Mouse (Mus musculus): ENCODE measurements around the gene Nmrk2. TPM values are rescaled to one million over a fixed set of nuclear protein-coding genes. Genes with fewer than 3 reads are reported as not detected.
"Not testable (repeated sequence)": the region's sequence is repeated elsewhere in the genome, so short reads cannot be mapped to it uniquely, and the experiment has no call there.

The Nmrk2 gene
- total RNA-seq, 4 experiments from 2014 or later = 5.8 to 18.8 (median 8.2) TPM

DNA sequence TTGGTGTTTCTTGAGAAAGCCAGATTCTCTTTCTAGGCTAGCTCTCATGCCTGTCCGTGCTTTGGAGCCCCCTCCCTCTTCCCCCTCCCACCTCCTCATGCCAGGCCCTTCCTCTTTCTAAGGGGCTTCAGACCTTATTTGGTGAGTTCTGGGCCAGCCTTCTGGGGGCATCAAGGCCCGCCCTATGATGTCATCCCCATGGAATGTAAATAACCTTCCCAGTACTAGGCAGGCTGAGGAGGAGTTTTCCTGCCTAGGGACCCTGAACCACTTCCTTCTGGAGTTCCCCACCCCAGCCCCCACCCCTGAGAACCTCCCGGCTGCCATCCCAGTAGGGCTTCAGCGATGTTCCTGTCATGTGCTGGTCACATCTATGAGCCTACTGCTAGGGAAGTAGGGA is 17.1 kb downstream of the Nmrk2 start:
- no peak for DNase-seq (ENCODE audit: low spot score)

GRCm38 (mm10) chr10:81183805-81184204 is 18.0 kb downstream of the Nmrk2 start, which contains the start of gene 4930442H23Rik:
4930442H23Rik (minus strand) TSS chr10:81183849.
- DNase-seq (ENCODE audit: low spot score) = no peak

- DNase-seq (ENCODE audit: low spot score) = peak; percentile 98
These were observed 19.2 kb downstream of the Nmrk2 start, which contains the start of gene Dapk3 for GRCm38 (mm10) chr10:81182336-81183333. Dapk3 (plus strand) TSS chr10:81183005.

DNA sequence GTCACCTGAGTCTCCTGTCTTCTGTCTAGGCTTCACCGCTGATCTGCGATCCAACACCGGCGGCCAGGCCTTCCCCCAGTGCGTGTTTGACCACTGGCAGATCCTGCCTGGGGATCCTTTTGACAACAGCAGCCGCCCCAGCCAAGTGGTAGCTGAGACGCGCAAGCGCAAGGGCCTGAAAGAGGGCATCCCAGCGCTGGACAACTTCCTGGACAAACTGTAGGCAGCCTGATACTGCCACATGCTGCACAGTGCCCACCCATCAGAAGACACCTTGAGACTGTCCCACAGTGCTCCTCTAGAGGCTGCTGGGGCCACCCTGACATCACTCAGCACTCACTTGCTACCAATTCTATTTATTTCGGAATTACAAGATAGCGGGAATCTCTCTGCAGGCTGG is 20.0 kb downstream of the Nmrk2 start:
- DNase-seq (ENCODE audit: low spot score) = not testable (repeated sequence)

DNA sequence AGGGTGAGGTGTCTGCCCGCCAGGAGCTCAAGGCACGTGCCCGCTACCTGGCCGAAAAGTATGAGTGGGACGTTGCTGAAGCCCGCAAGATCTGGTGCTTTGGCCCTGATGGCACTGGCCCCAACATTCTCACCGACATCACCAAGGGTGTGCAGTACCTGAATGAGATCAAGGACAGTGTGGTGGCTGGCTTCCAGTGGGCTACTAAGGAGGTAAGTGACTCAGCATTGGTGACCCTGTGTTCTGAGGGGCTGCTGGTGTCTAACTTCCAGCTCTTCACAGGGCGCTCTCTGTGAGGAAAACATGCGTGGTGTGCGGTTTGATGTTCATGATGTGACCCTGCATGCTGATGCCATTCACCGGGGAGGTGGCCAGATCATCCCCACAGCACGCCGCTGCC is 20.9 kb downstream of the Nmrk2 start:
- DNase-seq (ENCODE audit: low spot score) = no peak

DNA sequence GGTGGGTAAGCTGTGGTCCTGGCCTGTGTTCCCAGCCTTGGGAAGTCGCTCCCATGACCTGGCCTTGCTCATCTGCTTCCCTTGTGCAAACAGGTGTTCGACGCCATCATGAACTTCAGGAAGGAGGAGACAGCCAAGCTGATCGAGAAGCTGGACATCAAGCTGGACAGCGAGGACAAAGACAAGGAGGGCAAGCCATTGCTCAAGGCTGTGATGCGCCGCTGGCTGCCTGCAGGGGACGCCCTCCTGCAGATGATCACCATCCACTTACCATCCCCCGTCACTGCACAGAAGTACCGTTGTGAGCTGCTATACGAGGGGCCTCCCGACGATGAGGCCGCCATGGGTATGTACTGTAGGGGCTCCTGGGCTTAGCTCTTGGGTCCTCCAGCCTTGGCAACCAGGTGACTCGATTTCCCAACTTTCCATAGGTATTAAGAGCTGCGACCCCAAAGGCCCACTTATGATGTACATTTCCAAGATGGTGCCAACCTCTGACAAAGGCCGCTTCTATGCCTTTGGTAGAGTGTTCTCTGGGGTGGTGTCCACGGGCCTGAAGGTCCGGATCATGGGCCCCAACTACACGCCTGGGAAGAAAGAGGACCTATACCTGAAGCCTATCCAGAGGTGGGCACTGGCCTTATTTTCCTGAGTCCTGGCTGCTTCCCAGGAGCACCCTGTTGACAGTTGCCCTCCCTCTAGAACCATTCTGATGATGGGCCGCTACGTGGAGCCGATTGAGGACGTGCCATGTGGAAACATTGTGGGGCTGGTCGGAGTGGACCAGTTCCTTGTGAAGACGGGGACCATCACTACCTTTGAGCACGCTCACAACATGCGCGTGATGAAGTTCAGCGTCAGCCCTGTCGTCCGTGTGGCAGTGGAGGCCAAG is 22.2 kb downstream of the Nmrk2 start:
- DNase-seq (ENCODE audit: low spot score) = no peak

GRCm38 (mm10) chr10:81178927-81179326 is 22.9 kb downstream of the Nmrk2 start:
- no peak for DNase-seq (ENCODE audit: low spot score)

DNA sequence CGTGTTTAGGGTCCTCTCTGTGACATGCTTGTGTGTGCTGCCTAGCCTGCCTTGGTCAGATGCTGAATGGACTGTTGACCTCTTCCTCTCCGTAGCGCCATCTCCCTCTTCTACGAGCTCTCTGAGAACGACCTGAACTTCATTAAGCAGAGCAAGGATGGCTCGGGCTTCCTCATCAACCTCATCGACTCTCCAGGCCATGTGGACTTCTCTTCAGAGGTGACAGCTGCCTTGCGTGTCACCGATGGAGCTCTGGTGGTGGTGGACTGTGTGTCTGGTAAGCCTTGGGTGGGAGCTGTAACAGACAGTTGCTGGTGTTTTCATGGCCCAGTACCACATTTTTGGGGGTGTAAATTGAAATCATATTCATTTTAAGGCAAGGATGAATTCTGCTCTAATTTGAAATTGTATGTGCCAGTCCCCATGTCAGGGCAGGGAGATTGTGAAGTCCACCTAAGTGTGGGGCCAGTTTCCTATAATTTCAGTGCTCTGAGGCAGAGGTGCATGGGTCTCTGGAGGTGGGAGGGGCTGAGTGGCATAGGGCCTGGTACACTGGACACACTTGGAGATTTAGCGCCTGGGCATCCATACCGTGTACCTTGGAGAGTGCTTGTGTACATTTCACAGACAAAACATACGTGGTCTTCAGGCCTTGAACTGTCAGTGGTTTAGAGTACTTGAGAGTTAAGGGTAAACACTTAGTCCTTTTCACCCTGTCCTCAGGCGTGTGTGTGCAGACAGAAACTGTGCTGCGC is 23.7 kb downstream of the Nmrk2 start:
- no peak for DNase-seq (ENCODE audit: low spot score)

DNA sequence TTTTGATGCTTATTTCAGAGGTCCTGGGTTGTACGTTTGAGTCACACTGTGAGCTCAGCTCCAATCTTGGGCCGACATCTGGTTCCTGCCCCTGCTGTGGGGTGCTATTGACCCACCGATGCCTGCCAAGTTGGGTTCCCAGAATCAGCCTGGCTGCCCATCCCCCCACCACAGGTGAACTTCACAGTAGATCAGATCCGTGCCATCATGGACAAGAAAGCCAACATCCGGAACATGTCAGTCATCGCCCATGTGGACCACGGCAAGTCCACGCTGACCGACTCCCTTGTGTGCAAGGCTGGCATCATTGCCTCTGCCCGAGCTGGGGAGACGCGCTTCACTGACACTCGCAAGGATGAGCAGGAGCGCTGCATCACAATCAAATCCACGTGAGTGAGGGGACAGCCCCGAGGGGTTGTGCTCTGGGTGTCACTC is 24.3 kb downstream of the Nmrk2 start:
- DNase-seq (ENCODE audit: low spot score) = no peak

GRCm38 (mm10) chr10:81176466-81177271 is 25.2 kb downstream of the Nmrk2 start, which contains the start of gene Eef2:
Eef2 (plus strand) TSS chr10:81176631.
- DNase-seq (ENCODE audit: low spot score) = peak; percentile 97

GRCm38 (mm10) chr10:81175936-81176465 is 25.9 kb downstream of the Nmrk2 start:
- no peak for DNase-seq (ENCODE audit: low spot score)

GRCm38 (mm10) chr10:81175345-81175701 is 26.5 kb downstream of the Nmrk2 start:
- DNase-seq (ENCODE audit: low spot score) = not testable (repeated sequence)

- DNase-seq (ENCODE audit: low spot score) = peak; percentile 91
These were observed 27.1 kb downstream of the Nmrk2 start for GRCm38 (mm10) chr10:81174617-81175344.

- DNase-seq (ENCODE audit: low spot score) = peak; percentile 74
These were observed 28.7 kb downstream of the Nmrk2 start for GRCm38 (mm10) chr10:81173132-81173531.

DNA sequence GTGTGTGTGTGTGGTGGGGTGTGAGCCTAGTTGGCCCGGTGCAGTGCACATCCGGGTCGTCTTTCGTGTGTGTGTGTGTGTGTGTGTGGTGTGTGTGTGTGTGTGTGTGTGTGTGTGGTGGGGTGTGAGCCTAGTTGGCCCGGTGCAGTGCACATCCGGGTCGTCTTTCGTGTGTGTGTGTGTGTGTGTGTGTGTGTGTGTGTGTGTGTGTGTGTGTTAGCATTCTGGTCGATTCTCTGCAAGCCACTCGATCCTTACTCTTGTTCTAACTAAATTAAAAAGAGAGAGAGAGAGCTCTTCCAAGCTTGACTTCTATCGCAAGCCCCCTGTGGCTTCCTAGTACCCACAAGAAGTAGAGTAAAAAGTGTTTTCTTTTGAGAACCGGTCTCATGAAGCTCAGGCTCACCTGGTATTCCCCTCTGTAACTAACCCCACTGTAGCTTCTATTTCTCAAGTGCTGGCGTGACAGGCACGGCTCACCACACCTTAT is 32.4 kb downstream of the Nmrk2 start:
- DNase-seq (ENCODE audit: low spot score) = not testable (repeated sequence)

DNA sequence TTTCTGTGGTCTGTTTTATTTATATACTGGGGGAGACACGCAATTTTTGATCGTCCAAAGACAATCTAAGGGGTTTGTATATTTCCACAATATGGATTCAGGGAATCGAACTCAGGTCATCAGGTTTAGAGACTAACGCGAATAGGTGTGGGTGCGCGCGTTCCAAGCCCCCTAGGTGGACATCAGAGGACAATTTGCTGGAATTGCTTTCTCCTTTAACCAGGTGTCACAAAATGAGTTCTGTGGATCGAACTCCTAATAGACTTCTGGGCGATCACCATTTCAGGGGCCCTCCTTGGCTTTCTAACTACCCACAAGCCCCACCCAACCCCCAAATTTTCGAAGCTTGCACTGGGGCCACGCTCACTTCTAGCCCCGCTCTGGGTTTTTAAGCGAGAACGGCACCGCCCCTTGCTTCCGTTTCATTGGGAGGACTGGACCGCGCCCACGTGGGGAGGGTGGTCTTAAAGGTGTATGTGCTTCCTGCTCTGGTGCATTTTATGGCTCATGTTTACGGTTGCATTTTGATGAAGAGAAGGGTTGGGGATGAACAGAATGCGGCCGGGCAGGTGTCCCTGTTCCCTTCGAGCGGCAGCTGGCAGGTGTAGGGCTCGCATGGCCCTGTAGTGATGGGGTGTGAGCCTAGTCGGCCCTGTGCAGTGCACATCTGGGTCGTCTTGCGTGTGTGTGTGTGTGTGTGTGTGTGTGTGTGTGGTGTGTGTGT is 33.2 kb downstream of the Nmrk2 start:
- peak; percentile 90 for DNase-seq (ENCODE audit: low spot score)

DNA sequence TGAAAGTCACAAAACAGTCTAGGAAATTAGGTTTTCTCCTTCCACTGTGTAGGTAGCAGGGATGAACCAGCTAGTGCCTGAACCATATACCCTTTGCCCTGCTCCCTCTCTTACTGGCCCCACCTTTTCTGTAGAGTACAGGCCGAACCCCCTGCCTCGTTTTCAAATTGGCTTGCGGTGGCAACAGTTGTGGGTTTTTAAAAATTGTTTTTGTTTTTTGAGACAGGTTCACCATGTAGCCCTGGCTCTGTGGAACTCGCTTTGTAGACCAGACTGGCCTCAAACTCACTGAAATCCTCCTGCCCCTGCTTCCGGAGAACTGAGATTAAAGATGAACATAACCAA is 33.8 kb downstream of the Nmrk2 start:
- DNase-seq (ENCODE audit: low spot score) = no peak

DNA sequence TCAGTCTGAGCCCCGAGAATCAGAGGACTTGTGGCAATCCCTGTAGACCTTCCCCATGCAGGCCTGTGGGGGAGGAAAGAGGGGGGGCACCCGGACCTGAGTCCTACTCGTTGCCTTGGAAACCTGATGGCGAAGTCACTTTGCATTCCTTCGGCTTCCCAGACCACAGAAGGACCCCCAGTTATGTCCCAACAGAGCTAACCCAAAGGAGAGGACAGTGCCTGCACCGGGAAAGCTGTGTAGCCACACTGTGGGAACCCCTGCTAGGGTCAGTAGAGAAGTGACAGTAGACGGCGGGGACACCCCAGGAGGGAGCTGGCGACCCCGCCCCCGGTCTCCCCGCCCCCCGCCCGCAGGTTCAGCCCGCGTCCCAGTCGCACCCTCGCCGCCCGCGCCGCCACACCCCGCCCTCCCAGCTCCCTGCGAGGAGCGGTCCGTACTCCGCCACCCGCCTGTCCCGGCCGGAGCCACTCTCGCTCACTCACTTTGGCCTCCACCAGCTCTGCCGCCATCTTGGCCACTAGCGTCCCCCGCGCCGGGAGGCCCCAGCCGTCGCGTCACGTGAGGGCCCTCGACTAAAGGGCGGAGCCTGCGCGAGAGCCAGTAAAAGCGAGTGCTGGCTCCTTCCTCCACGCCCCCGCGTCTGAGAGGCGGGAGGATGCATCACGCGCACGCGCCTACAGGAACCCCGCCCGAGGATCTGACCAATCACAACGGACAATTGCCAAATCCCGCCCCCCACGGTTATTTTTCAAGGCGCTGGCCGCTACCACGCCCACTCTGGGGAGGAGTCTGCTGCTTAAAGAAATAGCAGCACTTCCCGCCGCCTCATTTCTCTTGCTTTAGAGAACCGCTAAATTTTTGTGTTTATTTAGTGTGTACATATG is 34.4 kb downstream of the Nmrk2 start, which contains the start of gene Pias4:
Gene Pias4 (minus strand): TSS at position 724 of the 887 bp plus-strand sequence.
- DNase-seq (ENCODE audit: low spot score) = peak; percentile 100

All from heart, adult 8-10 months (tissue).